Mouse (Mus musculus): ENCODE data around the gene Chac1.

Chac1 gene

DNA sequence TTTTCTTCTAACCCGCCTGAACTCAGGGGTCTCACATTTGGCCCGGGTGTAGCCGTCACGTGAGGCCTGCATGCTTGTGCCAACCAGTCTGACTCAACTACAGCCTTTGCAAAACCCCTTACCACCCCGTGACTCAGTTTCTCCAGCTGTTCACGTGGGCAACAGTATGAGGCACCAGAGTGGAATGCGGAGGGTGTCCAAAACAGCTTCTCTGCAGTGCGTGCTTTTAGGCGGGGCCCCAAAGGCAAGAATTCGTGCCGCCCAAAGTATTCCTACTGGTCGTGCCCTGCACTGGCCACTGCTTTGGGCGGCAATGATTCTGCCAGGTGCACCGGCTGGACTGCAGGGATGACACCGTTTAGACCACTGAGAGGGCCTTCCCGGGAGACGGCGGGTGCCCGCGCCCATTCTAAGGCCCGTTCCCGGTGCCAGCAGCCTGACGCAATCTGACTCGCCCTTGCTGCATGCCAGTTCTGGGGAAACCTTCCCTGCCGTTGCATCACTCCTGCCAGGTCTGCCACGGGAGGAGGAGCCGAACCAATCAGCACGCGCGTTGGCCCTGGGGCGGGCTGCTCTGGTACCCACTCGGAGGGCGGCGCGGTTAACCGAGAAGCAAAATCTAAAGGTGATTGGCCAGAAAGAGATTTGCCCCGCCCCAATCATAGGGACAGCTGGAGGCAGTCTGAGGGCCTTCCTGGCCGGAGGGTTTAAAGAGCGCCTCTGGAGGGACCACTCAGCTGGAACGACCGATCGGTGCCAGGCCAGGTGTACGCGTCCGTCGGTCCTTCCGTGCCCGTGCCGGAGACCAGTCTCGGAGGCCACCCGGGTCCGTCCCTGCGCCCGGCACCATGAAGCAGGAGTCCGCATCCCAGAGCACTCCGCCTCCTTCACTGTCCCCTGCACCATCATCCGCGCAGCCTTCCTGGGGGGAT, at the start of gene Chac1:
Chac1 (plus strand) TSS at position 675 of the 932 bp plus-strand sequence.
- no peak for DNase-seq (ENCODE audit: extremely low spot score, low read depth, low spot score)

DNA sequence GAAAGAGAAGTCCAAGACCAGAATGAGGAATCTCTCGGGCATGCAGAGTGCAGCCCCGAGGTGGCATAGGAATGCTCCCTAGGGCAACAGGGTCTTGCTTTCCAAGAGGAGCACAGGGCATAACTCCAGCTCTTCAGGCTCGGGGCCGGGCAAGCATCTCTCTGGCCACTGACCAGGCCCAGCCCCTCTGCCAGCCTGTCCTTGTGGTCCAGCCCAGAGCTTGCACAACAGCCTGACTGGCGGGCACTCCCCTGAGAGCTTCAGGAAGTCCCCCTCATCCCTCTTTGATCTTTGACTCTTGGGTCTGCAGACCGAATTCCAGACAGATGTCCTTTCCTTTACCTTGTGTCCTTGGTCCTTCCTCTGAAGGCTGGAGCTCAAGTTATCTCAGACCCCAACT, 48.2 kb upstream of the Chac1 start:
- no peak for DNase-seq (ENCODE audit: extremely low spot score, low read depth, low spot score)

DNA sequence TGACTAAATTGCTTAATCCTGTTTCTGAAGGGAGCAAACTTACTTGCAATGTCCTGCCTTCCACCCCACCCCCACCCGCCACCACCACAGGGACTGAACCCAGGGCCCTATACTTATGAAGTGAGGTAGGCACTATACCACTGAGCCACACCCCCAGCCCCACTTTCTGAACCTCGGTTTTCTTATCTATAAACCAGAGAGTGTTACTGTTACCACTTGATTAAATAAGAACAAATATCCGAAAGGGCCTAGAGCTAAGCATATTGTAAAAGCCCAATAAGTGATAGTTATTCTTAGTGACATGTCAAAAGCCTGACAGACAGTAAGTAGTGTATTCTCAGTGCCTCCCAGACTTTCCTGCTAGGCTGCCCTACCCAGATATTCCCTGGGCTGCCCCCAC, 46.6 kb upstream of the Chac1 start:
- DNase-seq (ENCODE audit: extremely low spot score, low read depth, low spot score), result no peak

DNA sequence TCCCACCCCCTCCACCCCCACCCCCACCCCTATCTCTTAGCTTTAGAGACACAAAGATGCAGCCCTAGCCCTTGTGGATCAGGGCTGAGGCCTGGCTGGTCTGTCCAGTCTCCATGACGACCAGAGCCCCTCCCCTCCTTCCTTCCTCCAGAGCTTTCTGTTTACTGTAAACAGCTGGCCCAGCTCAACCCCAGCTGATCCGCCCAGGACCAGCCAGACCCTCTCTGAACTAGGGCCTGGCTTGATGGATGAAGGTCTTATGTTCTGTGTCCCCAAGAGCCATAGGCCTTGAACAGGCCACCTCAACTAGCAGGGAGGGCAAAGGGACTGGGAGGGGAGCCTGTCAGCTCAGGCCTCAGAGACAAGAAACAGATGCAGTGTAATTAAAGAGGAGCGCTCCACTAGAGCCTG, 46.2 kb upstream of the Chac1 start:
- DNase-seq (ENCODE audit: extremely low spot score, low read depth, low spot score), result no peak

DNA sequence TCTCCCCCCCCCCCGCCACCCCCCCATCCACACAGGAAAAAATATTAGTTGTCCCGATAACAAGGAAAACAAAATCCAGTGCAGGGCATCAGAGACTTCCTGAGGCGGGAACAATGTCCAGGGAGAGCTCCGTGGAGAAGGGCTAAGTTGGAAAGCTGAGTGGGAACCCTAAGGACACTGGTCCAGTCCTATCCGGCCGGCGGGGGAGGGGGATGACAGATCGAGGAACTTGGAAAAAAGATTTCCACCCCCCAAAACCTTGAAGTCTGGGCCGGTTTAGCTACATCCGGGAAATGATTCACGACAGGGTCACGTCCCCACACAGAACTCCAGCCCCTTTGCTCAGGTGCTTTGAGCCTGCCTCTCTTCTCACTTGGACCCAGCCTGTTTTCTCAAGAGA, 39.5 kb upstream of the Chac1 start:
- no peak for DNase-seq (ENCODE audit: extremely low spot score, low read depth, low spot score)

DNA sequence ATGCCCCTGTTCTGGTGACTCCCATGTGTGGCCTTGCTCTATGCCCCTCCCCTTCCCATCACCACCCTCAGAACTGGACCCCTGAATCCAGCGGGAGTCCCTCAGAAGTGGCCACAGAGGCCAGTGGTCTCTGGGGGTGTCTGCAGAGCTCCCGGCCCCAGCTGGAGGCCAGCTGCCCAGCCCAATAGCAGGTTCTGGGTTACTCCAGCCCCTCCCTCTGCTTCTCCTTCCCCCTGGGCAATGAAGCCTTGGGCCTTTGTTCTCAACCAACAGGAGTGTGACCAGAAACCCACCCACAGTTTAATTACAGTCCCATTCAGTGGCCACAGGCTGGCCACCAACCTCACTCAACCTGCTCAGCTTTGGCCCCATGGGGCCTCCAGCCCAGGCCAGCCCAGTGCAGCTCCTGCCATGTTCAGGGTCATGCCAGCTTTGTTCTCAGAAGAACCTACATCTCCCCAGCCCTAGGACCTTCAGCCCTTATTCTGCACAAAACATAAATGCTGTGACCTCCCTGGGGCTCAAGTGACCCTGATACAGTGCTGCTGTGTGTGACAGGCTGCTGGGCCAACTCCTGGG, 38.6 kb upstream of the Chac1 start:
- no peak for DNase-seq (ENCODE audit: extremely low spot score, low read depth, low spot score)

DNA sequence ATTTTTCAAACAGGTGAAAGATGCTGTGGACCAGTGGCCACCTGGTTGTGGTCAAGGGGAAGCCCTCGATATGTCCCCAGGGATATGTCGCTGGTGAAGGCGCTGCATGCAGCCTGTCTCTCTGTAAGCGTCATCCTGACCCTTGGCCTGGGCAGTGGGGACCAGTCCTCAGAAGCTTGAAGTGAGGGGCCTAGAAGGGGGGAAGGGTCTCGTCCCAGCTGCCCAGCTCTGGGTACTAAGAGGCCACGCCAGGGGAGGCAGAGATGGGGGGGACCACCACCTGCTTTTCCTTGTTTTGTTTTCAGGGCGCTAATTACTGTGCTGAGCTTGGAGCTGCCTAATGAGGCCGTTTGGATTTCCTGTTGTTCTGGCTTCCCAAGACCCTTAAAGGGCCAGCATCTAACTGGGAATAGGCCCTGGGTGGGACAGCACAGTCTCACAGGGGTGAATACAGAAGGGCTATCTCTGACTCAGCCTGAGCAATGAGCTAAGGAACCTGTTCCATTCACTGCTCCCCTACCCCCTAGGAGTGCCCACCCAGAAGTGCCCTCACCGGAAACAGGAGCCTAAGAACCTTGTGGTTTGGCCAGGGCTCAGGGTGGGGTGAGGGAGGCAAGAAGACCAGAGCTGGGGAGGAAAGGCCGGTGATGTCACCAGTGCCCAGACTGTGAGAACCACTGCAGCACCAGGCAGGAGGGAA, 37.1 kb upstream of the Chac1 start:
- DNase-seq (ENCODE audit: extremely low spot score, low read depth, low spot score), result no peak

DNA sequence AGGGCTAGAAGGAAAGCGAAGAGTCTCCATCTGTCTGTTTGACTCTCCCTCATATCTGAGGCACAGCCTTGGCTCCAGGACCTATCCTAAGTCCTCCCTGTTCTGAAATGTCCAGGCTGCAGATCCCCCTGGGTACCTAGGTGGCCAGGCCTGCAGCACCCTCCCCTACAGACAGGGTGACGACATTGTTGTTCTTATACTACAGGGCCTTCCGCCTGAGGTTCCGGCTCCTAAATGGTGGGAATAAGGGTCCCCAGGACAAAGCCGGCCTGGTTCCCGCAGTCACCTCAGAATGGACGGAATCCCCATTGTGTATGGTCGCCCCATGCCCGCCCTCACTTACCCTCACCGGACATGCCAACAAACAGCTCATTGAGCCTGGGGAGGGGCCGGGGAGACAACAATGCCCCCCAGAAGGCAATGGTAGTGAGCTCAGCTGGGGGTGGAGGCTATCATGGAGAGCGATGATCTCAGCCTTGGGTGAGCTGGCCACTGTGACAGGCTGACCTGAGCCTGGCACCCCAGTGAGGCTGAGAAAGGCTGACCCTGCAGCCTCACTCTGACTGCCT, 36.2 kb upstream of the Chac1 start:
- DNase-seq (ENCODE audit: extremely low spot score, low read depth, low spot score), result no peak

DNA sequence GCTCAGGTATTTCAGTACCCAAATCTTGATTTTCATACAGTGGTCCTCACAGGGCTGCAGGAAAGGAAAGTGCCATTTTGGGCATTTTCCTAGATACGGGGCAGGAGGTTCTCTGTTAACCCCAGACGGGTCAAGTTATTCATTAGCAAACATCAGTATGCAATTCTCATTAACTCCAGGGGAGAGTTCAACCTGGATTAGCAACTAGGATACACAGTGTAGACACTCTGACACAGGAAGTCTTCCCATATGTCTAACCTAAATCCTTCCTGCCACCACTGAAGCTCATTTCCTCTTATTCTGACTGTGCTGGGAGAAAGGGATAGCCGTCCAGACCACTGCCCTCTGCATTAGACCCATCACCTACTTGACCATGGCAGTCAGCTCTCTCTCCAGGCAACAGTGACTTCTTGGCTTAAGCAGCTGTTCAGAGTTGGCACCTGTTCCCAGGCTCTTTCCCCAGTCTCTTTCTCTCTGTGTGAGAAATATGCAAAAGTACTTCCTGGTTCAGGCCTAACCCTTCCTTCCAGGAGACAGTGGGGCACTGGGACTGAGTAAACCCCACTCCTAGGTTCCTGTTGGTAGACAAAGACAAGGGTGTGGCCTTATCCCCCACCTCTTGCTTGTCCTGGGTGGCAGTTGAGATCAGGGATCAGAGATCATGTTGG, 32.9 kb upstream of the Chac1 start:
- DNase-seq (ENCODE audit: extremely low spot score, low read depth, low spot score), result no peak

DNA sequence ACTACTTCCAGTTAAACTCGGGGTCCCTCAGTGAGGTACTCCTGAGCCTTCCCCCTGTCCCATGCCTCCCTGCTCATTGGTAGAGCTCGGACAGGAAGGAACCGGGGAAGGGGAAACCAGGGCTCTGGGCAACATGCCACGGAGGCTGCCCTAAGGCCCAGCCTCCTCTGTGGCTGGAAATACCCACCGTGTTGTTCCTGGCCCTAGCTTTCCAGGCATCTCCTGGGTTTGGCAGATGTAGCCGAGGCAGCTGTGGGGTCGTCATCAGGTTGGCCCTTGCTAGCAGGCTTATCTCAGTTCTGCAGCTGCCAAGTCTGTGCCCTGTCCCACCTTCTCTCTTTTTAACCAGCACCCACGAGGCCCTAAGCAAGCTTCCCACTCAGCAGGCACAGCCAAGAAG, 30.5 kb upstream of the Chac1 start:
- DNase-seq (ENCODE audit: extremely low spot score, low read depth, low spot score), result no peak

DNA sequence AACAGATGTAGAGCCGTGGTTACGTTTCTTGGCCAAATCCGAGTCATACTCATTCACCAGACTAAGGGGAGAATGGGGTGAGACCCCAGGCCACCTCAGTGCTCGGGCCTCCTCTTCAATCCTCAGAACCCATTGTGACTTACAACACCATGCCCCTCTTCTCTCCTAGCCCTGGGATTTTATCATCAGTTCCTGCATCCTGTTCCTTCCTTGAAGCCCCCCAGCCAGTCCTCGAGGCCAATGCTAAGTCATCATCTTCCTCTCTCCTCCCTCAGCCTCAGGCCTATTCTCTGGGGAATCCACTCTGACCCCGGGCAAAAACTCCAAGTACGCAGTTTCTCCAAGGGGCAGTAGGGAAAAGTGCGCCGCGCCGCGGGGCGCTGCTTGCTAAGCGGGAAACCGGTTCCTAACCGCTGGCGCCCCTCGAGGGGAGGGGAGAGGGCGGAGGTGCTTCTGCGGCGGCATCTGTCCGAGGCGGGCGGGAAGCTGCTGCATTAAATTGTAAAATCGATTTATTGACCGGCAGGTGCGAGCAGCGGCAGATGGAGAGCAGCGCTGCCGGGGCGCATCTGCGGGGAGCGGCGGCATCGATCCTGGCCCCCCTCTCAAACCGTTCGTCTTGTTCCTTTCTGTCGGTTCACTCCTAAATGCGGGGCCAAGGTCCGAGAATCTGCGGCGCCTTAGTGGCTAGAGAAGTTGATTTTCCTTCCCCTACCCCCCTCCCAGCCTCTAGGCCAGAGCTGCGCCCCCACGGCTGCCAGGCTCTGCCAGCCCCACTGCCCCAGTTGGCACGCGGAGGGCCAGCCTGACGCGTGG, 29.1 kb upstream of the Chac1 start:
- no peak for DNase-seq (ENCODE audit: extremely low spot score, low read depth, low spot score)

DNA sequence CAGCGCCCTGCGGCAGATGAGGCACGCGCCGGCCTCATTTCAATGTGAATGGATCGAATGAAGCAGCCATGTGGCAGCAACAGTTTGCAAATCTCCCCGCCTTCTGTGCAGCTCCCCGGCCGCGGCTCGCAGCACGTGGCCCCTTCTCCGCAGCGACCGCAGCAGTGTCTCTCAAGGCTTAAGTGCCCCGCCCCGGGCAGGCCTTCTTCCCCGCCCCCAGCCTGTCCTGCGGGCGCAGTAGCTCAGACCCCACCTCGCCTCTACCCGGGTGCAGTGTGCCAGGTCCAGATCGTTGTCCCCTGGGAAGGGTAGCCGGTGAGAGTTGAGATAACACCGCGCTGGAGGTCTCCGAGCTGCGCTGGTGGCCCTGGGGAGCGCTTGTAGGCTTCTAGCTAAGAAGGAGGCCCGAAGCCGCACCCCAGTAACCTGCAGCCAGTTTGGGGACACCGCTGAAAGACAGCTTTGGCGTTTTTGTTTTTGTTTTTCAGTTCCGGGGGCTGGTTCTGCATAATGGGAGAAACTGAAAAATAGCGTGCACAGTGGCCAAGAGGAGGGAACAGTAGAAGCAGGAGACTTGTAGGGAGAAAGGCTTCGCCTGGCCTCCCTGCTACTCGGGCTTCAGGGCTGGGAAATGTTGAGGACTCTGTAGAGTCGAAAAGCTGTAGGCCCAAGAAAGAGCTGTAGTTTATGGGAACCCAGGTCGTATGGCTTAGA, 28.3 kb upstream of the Chac1 start:
- DNase-seq (ENCODE audit: extremely low spot score, low read depth, low spot score), result no peak

DNA sequence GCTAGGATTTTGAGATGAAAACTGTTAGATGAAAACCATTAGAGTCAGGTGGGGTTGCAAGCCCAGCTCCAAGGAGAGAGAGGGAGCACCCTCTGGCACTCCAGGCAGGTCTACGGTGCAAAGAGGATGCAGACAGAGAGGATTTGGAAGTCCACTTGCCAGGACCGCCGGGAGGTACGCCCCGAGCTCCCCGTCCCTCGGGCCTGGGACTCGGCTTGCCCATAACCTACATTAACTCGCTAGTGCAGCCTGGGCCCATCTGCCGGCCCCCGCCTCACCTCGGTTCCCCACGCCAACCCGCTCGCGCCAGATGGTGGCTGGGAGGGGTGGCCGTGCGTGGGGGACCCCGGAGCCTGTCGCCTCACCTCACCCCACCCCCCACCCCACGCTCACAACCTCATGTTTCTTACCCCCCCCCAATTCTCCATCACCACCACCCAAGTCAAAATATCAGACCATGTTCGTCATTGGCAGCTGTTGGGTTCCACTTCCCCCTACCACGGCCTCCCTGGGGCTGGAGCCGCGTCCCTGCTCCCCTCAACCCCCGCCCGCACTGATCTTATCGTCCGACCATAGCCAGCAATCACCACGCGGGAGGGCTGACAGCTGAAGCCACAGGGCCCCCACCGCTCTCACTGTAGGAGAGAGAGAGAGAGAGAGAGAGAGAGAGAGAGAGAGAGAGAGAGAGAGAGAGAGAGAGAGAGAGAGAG, 27.0 kb upstream of the Chac1 start:
- no peak for DNase-seq (ENCODE audit: extremely low spot score, low read depth, low spot score)

DNA sequence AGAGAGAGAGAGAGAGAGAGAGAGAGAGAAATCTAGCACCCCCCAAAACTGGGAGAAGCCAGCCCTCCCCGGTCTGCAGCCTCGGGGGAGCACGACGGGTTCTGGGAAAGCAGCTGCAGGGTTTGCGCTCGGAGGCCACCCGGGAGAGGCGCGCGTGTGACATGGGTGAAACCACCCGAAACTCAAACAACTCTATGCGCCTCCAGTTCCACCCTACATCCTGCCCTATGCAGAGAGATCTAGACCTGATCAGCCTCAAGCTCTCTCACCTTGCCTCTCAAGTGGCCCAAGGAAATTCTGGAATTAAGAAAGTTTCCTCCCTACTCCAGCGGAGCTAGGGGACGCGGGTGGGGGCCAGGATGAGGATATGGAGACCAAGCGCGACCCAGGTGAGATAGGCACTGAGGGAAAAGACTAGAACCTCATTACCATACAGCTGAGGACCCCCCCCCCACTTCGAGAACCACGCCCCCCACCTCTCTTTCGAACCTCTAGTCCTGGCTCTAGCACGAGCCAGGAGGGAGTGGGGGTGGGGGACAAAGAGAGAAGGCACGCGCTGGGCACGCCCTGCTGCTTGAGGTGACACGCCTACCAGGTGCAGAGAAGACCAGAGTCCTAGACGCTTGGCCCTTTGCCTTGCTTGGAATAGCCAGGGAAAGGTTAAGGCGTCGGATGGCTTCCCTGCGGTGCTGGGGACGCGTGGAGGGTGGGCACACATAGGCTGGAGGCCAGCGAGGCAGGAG, 26.3 kb upstream of the Chac1 start:
- no peak for DNase-seq (ENCODE audit: extremely low spot score, low read depth, low spot score)

DNA sequence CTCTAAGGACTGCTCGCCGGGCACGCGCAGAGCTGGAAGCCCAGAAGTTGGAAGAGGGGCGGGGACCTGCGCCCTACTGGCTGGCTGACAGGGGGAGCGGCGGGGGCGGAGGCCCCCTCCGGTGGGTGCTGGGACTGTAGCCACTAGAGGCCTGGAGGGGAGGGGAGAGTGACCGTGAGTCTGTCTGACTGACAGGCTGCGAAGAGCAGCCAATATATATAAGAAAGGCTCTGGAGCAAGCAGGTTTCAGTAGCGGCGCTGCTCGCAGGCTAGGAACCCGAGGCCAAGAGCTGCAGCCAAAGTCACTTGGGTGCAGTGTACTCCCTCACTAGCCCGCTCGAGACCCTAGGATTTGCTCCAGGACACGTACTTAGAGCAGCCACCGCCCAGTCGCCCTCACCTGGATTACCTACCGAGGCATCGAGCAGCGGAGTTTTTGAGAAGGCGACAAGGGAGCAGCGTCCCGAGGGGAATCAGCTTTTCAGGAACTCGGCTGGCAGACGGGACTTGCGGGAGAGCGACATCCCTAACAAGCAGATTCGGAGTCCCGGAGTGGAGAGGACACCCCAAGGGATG, 25.4 kb upstream of the Chac1 start, which contains the start of gene Dll4:
Dll4 (plus strand) TSS at position 217 of the 576 bp plus-strand sequence.
- no peak for DNase-seq (ENCODE audit: extremely low spot score, low read depth, low spot score)

DNA sequence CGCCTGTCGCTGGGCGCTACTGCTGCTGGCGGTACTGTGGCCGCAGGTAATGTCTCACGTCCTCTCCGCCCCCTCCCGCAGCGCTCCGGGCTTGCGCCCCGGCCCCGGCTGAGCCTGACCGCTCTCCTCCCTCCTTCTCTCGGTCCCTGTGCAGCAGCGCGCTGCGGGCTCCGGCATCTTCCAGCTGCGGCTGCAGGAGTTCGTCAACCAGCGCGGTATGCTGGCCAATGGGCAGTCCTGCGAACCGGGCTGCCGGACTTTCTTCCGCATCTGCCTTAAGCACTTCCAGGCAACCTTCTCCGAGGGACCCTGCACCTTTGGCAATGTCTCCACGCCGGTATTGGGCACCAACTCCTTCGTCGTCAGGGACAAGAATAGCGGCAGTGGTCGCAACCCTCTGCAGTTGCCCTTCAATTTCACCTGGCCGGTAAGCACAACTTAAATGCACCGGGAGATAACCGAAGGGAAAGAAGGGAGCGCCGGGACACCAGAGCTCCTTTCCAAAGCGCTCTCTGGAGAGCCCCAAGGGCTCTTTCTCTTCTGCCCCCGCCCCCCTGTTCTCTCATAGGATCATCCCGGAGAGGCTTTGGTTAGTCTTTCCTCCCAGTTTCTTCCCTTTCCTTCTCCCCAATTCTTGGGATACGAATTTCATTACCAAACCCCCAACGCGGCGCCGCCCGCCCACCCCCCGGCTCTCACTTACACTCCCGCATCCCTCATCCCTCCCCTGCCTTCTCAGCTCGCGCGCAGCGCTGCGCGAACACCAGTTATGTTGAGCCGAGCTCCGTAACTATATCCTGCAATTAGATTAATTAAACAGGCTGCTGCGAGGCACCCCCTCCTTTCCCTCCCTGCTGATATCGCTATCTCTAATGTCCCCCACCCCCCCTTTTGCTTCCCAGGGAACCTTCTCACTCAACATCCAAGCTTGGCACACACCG, 24.6 kb upstream of the Chac1 start:
- DNase-seq (ENCODE audit: extremely low spot score, low read depth, low spot score), result no peak

DNA sequence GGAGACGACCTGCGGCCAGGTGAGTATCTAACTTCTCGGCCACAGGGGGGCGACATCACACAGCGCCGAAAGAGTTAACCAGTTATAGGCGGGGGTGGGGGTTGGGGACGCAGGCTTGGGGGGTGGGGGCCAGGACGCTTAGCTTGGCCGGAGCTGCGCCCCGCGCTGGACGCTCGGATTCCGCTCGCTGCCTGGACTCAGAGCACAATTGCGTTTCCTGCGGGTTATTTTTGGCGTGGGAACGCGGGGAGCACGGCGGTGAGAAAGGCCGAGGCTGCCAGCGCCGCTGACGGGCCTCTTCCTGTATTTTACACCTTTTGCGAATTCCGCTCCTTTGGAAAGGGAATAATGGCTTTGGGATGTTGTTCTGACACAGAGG, 23.9 kb upstream of the Chac1 start:
- no peak for DNase-seq (ENCODE audit: extremely low spot score, low read depth, low spot score)
